Mouse (Mus musculus) Muller cell, postnatal 12 days (primary cell): ENCODE measurements at regions not wholly inside any gene's neighbourhood (a gene's known extent, or its start where the extent isn't known, plus 50 kb on each side); places are given as distances from the start of the nearest gene placed in this dataset.

Experiments
- DNase-seq: peaks from one replicate; pipeline ENCODE4 v3.0.0-alpha.2; 2015; ENCODE audit errors: inconsistent ontology term

GRCm38 (mm10) chr3:135155537-135155956 lies 56.8 kb upstream of the Cenpe start:
- DNase-seq = peak; percentile 100
